Mouse (Mus musculus) kidney, embryonic 15.5 days (tissue): ENCODE measurements around the gene Gm8882. TPM values are rescaled to one million over a fixed set of nuclear protein-coding genes. Genes with fewer than 3 reads are reported as not detected.
"Not testable (repeated sequence)": the region's sequence is repeated elsewhere in the genome, so short reads cannot be mapped to it uniquely, and the experiment has no call there.

Experiments used
- ATAC-seq: fragments of 200-750 bp; cut with Nextera tagmentation; replicated peaks from 2 replicates; pipeline ENCODE4 v1.8.0; 2017; ENCODE audit warnings: moderate TSS enrichment; ENCODE audit not compliant: low FRiP score
- H3K27ac ChIP-seq: fragments of 300-500 bp; sonication (generic); 2 replicates; pipeline ENCODE4 v1.5.1; 2015; ENCODE audit warnings: mild to moderate bottlenecking, inconsistent platforms
- H3K27me3 ChIP-seq: fragments of 300-500 bp; sonication (generic); 2 replicates; pipeline ENCODE4 v1.6.1; 2015; ENCODE audit warnings: inconsistent platforms
- H3K36me3 ChIP-seq: fragments of 300-500 bp; sonication (generic); 2 replicates; pipeline ENCODE4 v1.6.1; 2015; ENCODE audit warnings: inconsistent platforms
- H3K4me1 ChIP-seq: fragments of 300-500 bp; sonication (generic); 2 replicates; pipeline ENCODE4 v1.6.1; 2015; ENCODE audit warnings: inconsistent platforms
- H3K4me2 ChIP-seq: fragments of 300-500 bp; sonication (generic); 2 replicates; pipeline ENCODE4 v1.6.1; 2015; ENCODE audit warnings: moderate library complexity, mild to moderate bottlenecking, inconsistent platforms
- H3K4me3 ChIP-seq: fragments of 300-500 bp; sonication (generic); replicated peaks from 2 replicates; pipeline ENCODE4 v1.5.1; 2015; ENCODE audit warnings: mild to moderate bottlenecking, inconsistent platforms
- H3K9ac ChIP-seq: fragments of 300-500 bp; sonication (generic); 2 replicates; pipeline ENCODE4 v1.6.1; 2015; ENCODE audit warnings: mild to moderate bottlenecking, inconsistent platforms
- H3K9me3 ChIP-seq: fragments of 300-500 bp; sonication (generic); replicated peaks from 2 replicates; pipeline ENCODE4 v1.6.1; 2016; ENCODE audit warnings: inconsistent platforms
- WGBS: fragments of 180-500 bp; shearing (Covaris S2); methylation state at CpG from one replicate; pipeline ENCODE4 v1.1.7; 2015; ENCODE audit warnings: mixed read lengths; 5-methylcytosine and 5-hydroxymethylcytosine counted together
- polyA plus RNA-seq: library from polyadenylated mRNA; unstranded; fragments of >200 nt; fragmentation: Nextera tagmentation; extraction: Ambion mirVana; gene quantifications from 2 replicates; pipeline ENCODE4 v1.2.1, GENCODE M21; 2015

Gm8882 gene
- not detected in 2 replicates for polyA plus RNA-seq

DNA sequence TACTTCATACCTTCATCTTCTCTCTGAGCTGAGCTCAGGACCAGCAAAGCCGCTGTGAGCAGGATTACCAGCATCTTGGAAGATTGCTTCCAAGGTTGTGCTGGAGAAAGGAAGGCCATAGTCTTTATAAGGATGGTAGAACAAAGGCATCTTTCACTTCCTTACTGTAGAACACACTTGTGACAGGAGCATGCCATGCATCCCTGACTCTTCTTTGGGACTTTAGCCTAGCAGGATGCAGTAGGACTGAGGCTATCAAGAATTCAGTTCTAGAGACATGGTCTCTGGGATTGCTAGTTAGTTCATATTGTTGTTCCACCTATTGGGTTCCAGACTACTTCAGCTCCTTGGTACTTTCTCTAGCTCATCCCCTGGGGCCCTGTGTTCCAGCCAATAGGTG, at the start of gene Gm8882:
Gene Gm8882 (minus strand): TSS at position 101 of the 400 bp plus-strand sequence.
- not testable (repeated sequence) for H3K27me3 ChIP-seq, H3K36me3 ChIP-seq, ATAC-seq, H3K9ac ChIP-seq, H3K27ac ChIP-seq, H3K4me2 ChIP-seq, H3K4me3 ChIP-seq, H3K4me1 ChIP-seq, H3K9me3 ChIP-seq
- 81% methylated on average over 1 of the region's 1 CpGs for WGBS

- H3K4me3 ChIP-seq, H3K36me3 ChIP-seq, H3K4me2 ChIP-seq, H3K27me3 ChIP-seq, ATAC-seq, H3K27ac ChIP-seq, H3K9me3 ChIP-seq, H3K9ac ChIP-seq, H3K4me1 ChIP-seq: not testable (repeated sequence)
These were observed 49.3 kb downstream of the Gm8882 start, which contains the start of gene Prpmp5 for GRCm38 (mm10) chr6:132314657-132315056. TSS of gene Prpmp5 (minus strand) at chr6:132314757.

Other genes starting within 250 kb of the Gm8882 start
- not detected in 2 replicates for gene Prb1, start 153.6 kb downstream of the Gm8882 start, polyA plus RNA-seq
- not detected in 2 replicates for gene Prpmp5, start 49.4 kb downstream of the Gm8882 start, polyA plus RNA-seq
- not detected in 2 replicates for gene Prh1, start 205.7 kb upstream of the Gm8882 start, polyA plus RNA-seq
- gene Prp2, start 231.8 kb upstream of the Gm8882 start, polyA plus RNA-seq = not detected in 2 replicates